Mouse (Mus musculus) midbrain, embryonic 11.5 days (tissue): Measurements from ENCODE around the gene Slit1. TPM values are rescaled to one million over a fixed set of nuclear protein-coding genes. Genes with fewer than 3 reads are reported as not detected.

ENCODE experiments used
- ATAC-seq: fragments of 200-750 bp; cut with Nextera tagmentation; 2 replicates; pipeline ENCODE4 v1.8.0; 2017; ENCODE audit warnings: moderate TSS enrichment, moderate library complexity; ENCODE audit not compliant: low FRiP score
- DNase-seq: peaks from one replicate; pipeline ENCODE4 v3.0.0; 2015; ENCODE audit warnings: low spot score; ENCODE audit errors: missing footprints
- H3K27ac ChIP-seq: fragments of 300-500 bp; sonication (generic); 2 replicates; pipeline ENCODE4 v1.5.1; 2014; ENCODE audit warnings: low read depth, low read length
- H3K27me3 ChIP-seq: fragments of 300-500 bp; sonication (generic); 2 replicates; pipeline ENCODE4 v1.6.1; 2014; ENCODE audit warnings: mild to moderate bottlenecking, low read length, moderate library complexity, mixed read lengths; ENCODE audit not compliant: control insufficient read depth, insufficient read depth
- H3K36me3 ChIP-seq: fragments of 300-500 bp; sonication (generic); 2 replicates; pipeline ENCODE4 v1.6.1; 2014; ENCODE audit warnings: mild to moderate bottlenecking, low read length, moderate library complexity, mixed read lengths; ENCODE audit not compliant: control insufficient read depth, insufficient read depth
- H3K4me1 ChIP-seq: fragments of 300-500 bp; sonication (generic); 2 replicates; pipeline ENCODE4 v1.6.1; 2014; ENCODE audit warnings: low read length; ENCODE audit not compliant: control insufficient read depth, insufficient read depth
- H3K4me2 ChIP-seq: fragments of 300-500 bp; sonication (generic); 2 replicates; pipeline ENCODE4 v1.6.1; 2014; ENCODE audit warnings: mild to moderate bottlenecking, moderate library complexity
- H3K4me3 ChIP-seq: fragments of 300-500 bp; sonication (generic); 2 replicates; pipeline ENCODE4 v1.5.1; 2014; ENCODE audit warnings: low read depth, low read length
- H3K9ac ChIP-seq: fragments of 300-500 bp; sonication (generic); 2 replicates; pipeline ENCODE4 v1.6.1; 2014; ENCODE audit warnings: low read length
- H3K9me3 ChIP-seq: fragments of 300-500 bp; sonication (generic); 2 replicates; pipeline ENCODE4 v1.6.1; 2016; ENCODE audit warnings: low read length; ENCODE audit not compliant: control insufficient read depth
- WGBS: fragments of 180-500 bp; shearing (Covaris S2); extraction: QIAGEN DNeasy Blood & Tissue Kit; methylation state at CpG from one replicate; pipeline ENCODE4 v1.1.7; 2014; 5-methylcytosine and 5-hydroxymethylcytosine counted together
- polyA plus RNA-seq: library from polyadenylated mRNA; unstranded; fragments of >200 nt; fragmentation: Nextera tagmentation; extraction: Ambion mirVana; gene quantifications from 2 replicates; pipeline ENCODE4 v1.2.1, GENCODE M21; 2014

Slit1 gene
- polyA plus RNA-seq, 1 experiment from 2014 or later: 10.2 TPM

- no peak for ATAC-seq
Observed at GRCm38 (mm10) chr19:41738429-41738805, 5.0 kb downstream of the Slit1 start.

GRCm38 (mm10) chr19:41737657-41738428, 5.6 kb downstream of the Slit1 start:
- Histone ChIP-seq H3K36me3 (no peaks in the 10 kb centered on the region), H3K4me2 (peak overlapping the region; percentile 37), H3K4me3 (peak overlapping the region; percentile 15; the same call in 1 of the 2 replicates), H3K4me1 (peaks cover 31% of the 10 kb centered on the region), H3K9ac (peak overlapping the region; percentile 30; the same call in 1 of the 2 replicates), H3K27me3 (peaks cover 30% of the 10 kb centered on the region), H3K27ac (no peak overlapping the region), H3K9me3 (no peaks in the 10 kb centered on the region)
- DNase-seq: peak; percentile 90
- peak; percentile 39; the same call in 1 of the 2 replicates for ATAC-seq
- WGBS: 3% methylated on average over 18 of the region's 18 CpGs

More at GRCm38 (mm10) chr19:41738429-41738805, 5.0 kb downstream of the Slit1 start:
- Histone ChIP-seq H3K4me1 (peaks cover 36% of the 10 kb centered on the region), H3K9me3 (no peaks in the 10 kb centered on the region), H3K27ac (no peak overlapping the region), H3K4me2 (peak overlapping the region; percentile 37), H3K9ac (peak overlapping the region; percentile 30; the same call in 1 of the 2 replicates), H3K27me3 (peaks cover 36% of the 10 kb centered on the region), H3K36me3 (no peaks in the 10 kb centered on the region), H3K4me3 (peak overlapping the region; percentile 15; the same call in 1 of the 2 replicates)
- 6% methylated on average over 14 of the region's 14 CpGs for WGBS
- peak; percentile 90 for DNase-seq

- 14% methylated on average over 10 of the region's 10 CpGs for WGBS
- Histone ChIP-seq H3K4me2 (no peak overlapping the region), H3K27ac (peak overlapping the region; percentile 61; the same call in 1 of the 2 replicates), H3K9ac (no peak overlapping the region), H3K36me3 (no peaks in the 10 kb centered on the region), H3K9me3 (peaks cover 4% of the 10 kb centered on the region; the same call in 1 of the 2 replicates), H3K27me3 (peaks cover 13% of the 10 kb centered on the region), H3K4me3 (no peak overlapping the region), H3K4me1 (peaks cover 24% of the 10 kb centered on the region)
- no peak for DNase-seq
- ATAC-seq: peak; percentile 81
Observed at GRCm38 (mm10) chr19:41734685-41735084, 8.8 kb downstream of the Slit1 start.

GRCm38 (mm10) chr19:41725491-41725890, 18.0 kb downstream of the Slit1 start:
- no peak overlapping the region for H3K9ac ChIP-seq
- H3K27ac ChIP-seq: no peak overlapping the region
- no peak for ATAC-seq

GRCm38 (mm10) chr19:41724831-41725470, 18.5 kb downstream of the Slit1 start:
- H3K27me3 ChIP-seq: no peaks in the 10 kb centered on the region; the same call in 1 of the 2 replicates
- no peak overlapping the region for H3K27ac ChIP-seq
- H3K4me1 ChIP-seq: peaks cover 7% of the 10 kb centered on the region
- no peak overlapping the region for H3K4me3 ChIP-seq
- H3K4me2 ChIP-seq: no peak overlapping the region
- WGBS: 33% methylated on average over 9 of the region's 9 CpGs
- H3K9ac ChIP-seq: no peak overlapping the region
- no peaks in the 10 kb centered on the region for H3K36me3 ChIP-seq
- H3K9me3 ChIP-seq: no peaks in the 10 kb centered on the region
- DNase-seq: no peak
- ATAC-seq: peak; percentile 74; the same call in 1 of the 2 replicates

More at GRCm38 (mm10) chr19:41725491-41725890, 18.0 kb downstream of the Slit1 start:
- 47% methylated on average over 2 of the region's 2 CpGs for WGBS
- H3K4me3 ChIP-seq: no peak overlapping the region
- peaks cover 7% of the 10 kb centered on the region for H3K4me1 ChIP-seq
- DNase-seq: no peak
- H3K9me3 ChIP-seq: no peaks in the 10 kb centered on the region
- H3K36me3 ChIP-seq: no peaks in the 10 kb centered on the region
- no peaks in the 10 kb centered on the region; the same call in 1 of the 2 replicates for H3K27me3 ChIP-seq
- no peak overlapping the region for H3K4me2 ChIP-seq

GRCm38 (mm10) chr19:41723337-41723736, 20.1 kb downstream of the Slit1 start:
- H3K9ac ChIP-seq: no peak overlapping the region
- H3K4me1 ChIP-seq: peaks cover 7% of the 10 kb centered on the region
- WGBS: 50% methylated on average over 2 of the region's 2 CpGs
- ATAC-seq (no peak), DNase-seq (no peak)
- H3K27ac ChIP-seq: no peak overlapping the region
- H3K36me3 ChIP-seq: no peaks in the 10 kb centered on the region
- H3K27me3 ChIP-seq: no peaks in the 10 kb centered on the region; the same call in none of the 2 replicates
- no peak overlapping the region for H3K4me2 ChIP-seq
- no peak overlapping the region for H3K4me3 ChIP-seq
- H3K9me3 ChIP-seq: no peaks in the 10 kb centered on the region

- H3K9me3 ChIP-seq: no peaks in the 10 kb centered on the region
- H3K27ac ChIP-seq: no peak overlapping the region
- no peak overlapping the region for H3K4me2 ChIP-seq
- peaks cover 31% of the 10 kb centered on the region for H3K4me1 ChIP-seq
- H3K27me3 ChIP-seq: peaks cover 2% of the 10 kb centered on the region
- H3K36me3 ChIP-seq: no peaks in the 10 kb centered on the region
- ATAC-seq: no peak
- no peak overlapping the region for H3K9ac ChIP-seq
- 86% methylated on average over 8 of the region's 8 CpGs for WGBS
- H3K4me3 ChIP-seq: no peak overlapping the region
- no peak for DNase-seq
Observed at GRCm38 (mm10) chr19:41719436-41719835, 24.0 kb downstream of the Slit1 start.

GRCm38 (mm10) chr19:41716233-41717218, 26.9 kb downstream of the Slit1 start:
- Histone ChIP-seq H3K4me3 (no peak overlapping the region), H3K27ac (peak overlapping the region; percentile 57; the same call in 1 of the 2 replicates), H3K4me2 (no peak overlapping the region), H3K27me3 (peaks cover 2% of the 10 kb centered on the region), H3K4me1 (peaks cover 32% of the 10 kb centered on the region), H3K9me3 (no peaks in the 10 kb centered on the region), H3K36me3 (no peaks in the 10 kb centered on the region), H3K9ac (0 out of 2 replicates have a peak overlapping the region, but pooled peaks have one; percentile 24)
- ATAC-seq: peak; percentile 92
- DNase-seq: peak; percentile 92
- WGBS: 21% methylated on average over 19 of the region's 19 CpGs
